ENCODE assay signal across 24 mouse cellular contexts in the genomic region with DNA sequence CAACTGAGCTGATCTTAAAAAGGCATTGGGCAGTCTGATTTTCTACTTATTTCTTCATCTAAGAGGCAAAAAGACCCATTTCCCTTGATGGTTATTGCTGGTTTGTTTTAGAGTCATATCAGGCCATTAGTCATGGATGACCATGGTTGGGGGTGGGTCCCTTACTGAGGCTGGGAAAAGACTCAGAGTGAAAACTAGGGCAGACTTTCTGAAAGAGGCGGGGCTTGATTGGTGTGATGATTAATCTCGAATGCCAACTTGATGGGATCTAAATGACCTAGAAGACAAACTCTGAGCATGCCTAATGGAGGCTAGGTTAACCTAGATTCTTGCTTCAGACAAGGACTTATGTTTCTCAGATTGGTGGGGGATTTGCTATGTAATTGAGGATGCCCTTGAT.
DNase-seq lines count a peak whose midpoint lies in the region; ATAC-seq and TF ChIP-seq lines count a peak whose summit lies in the region.
"Had no signal": no experiment of that assay in that cellular context is flagged by ENCODE, and none has a peak within 500 bp of the region (broad histone marks: within the 10 kb centered on the region; RNA-seq: fewer than 3 reads in every experiment).

No protein-coding gene starts in this region.

- no peaks in the 10 kb centered on the region; the same call in 1 of the 2 replicates for H3K4me1 ChIP-seq in kidney, adult 2 months (ENCODE audit: control insufficient read depth, insufficient read depth, low read length)
- 0 out of 2 replicates have a peak, but pooled peaks cover 3% of the 10 kb centered on the region for H3K4me1 ChIP-seq in kidney, embryonic 16.5 days (ENCODE audit: insufficient read depth, low read length)
- H3K4me1 ChIP-seq: hindbrain, embryonic 12.5 days; midbrain, embryonic 10.5 days; neural tube, embryonic 13.5 days had no signal

- H3K9me3 ChIP-seq in kidney, embryonic 16.5 days (ENCODE audit: low read length), result no peaks in the 10 kb centered on the region
- H3K9me3 ChIP-seq: heart, embryonic 13.5 days; hindbrain, embryonic 12.5 days; midbrain, embryonic 10.5 days; neural tube, embryonic 13.5 days had no signal

- H3K36me3 ChIP-seq in kidney, adult 2 months (ENCODE audit: control insufficient read depth, insufficient read depth, low read length), result no peaks in the 10 kb centered on the region
- H3K36me3 ChIP-seq in kidney, embryonic 16.5 days (ENCODE audit: insufficient read depth, low read length), result no peaks in the 10 kb centered on the region
- H3K36me3 ChIP-seq: heart, embryonic 13.5 days; hindbrain, embryonic 12.5 days; midbrain, embryonic 10.5 days; neural tube, embryonic 13.5 days had no signal

- no peak for ATAC-seq in kidney, embryonic 16.5 days (ENCODE audit: low FRiP score, low TSS enrichment)
- ATAC-seq in megakaryocyte progenitor cell, adult 5-6 weeks (replicated peaks; ENCODE audit: poor library complexity), result no peak
- ATAC-seq: forebrain, embryonic 14.5 days; intestine, postnatal 0 days; midbrain, embryonic 16.5 days had no signal

- no peak for TF ChIP-seq CTCF in kidney, adult 2 months (conservative IDR thresholded peaks at IDR 0.05; ENCODE audit: insufficient read depth, insufficient read length, low read depth, low read length)

- H3K27ac ChIP-seq in kidney, adult 2 months (ENCODE audit: insufficient read depth, low read depth, low read length), result no peak overlapping the region
- H3K27ac ChIP-seq in kidney, embryonic 16.5 days (ENCODE audit: low read length), result no peak overlapping the region
- H3K27ac ChIP-seq: heart, embryonic 13.5 days; hindbrain, embryonic 12.5 days; macrophage; midbrain, embryonic 10.5 days; neural tube, embryonic 13.5 days had no signal

- no peak overlapping the region for H3K4me2 ChIP-seq in kidney, embryonic 16.5 days (replicated peaks; ENCODE audit: low read depth, low read length)
- H3K4me2 ChIP-seq: heart, embryonic 13.5 days; hindbrain, embryonic 12.5 days; neural tube, embryonic 13.5 days had no signal

- peak; percentile 47 for DNase-seq in kidney, adult 2 months
- peak; percentile 52 for DNase-seq in 3T3-L1 (ENCODE audit: low read depth, low spot score)
- DNase-seq in NIH3T3 (ENCODE audit: low read depth), result peak; percentile 52
- peak; percentile 72 to 73 for DNase-seq in adrenal gland, postnatal 36 days
- no peak for DNase-seq in thymus, postnatal 10 days (ENCODE audit: low spot score in 2 of 2)
- DNase-seq: cerebellum, adult 8-10 months; cerebellum, postnatal 36 days; embryo, embryonic 11 days; gastrocnemius, postnatal 10 days; heart, adult 18-20 months; heart, postnatal 14 days; right cerebral cortex, adult 18-20 months; thymus, adult 18-20 months had no signal

- TF ChIP-seq POLR2A in kidney, adult 2 months (IDR thresholded peaks at IDR 0.05; ENCODE audit: low read depth, low read length), result no peak

- no peak overlapping the region for H3K4me3 ChIP-seq in kidney, adult 2 months (ENCODE audit: insufficient read depth, low read depth, low read length)
- no peak overlapping the region for H3K4me3 ChIP-seq in kidney, embryonic 16.5 days (ENCODE audit: low read length)
- H3K4me3 ChIP-seq: heart, embryonic 13.5 days; hindbrain, embryonic 12.5 days; midbrain, embryonic 10.5 days; myocyte; neural tube, embryonic 13.5 days had no signal

- H3K9ac ChIP-seq in kidney, embryonic 16.5 days (replicated peaks; ENCODE audit: low read length), result no peak overlapping the region
- H3K9ac ChIP-seq: heart, embryonic 13.5 days; hindbrain, embryonic 12.5 days; neural tube, embryonic 13.5 days had no signal

- H3K27me3 ChIP-seq in kidney, adult 2 months (replicated peaks; ENCODE audit: control insufficient read depth, insufficient read depth, low read length), result no peaks in the 10 kb centered on the region
- no peaks in the 10 kb centered on the region for H3K27me3 ChIP-seq in kidney, embryonic 16.5 days (ENCODE audit: insufficient read depth, low read length)
- H3K27me3 ChIP-seq: heart, embryonic 13.5 days; hindbrain, embryonic 12.5 days; neural tube, embryonic 13.5 days had no signal

- 48% methylated on average over 2 of the region's 2 CpGs for whole genome bisulfite sequencing in kidney, adult 2 months
- 65% methylated on average over 2 of the region's 2 CpGs for WGBS in kidney, embryonic 16.5 days

Comparison
In these comparisons a context has a peak if more than half of its experiments do, and no peak if none do; other contexts are left out.
1. DNase-seq: peak in kidney, adult 2 months (single experiment), 3T3-L1 (single experiment), NIH3T3 (single experiment) and adrenal gland, postnatal 36 days (2 of 2); none in thymus, postnatal 10 days (0 of 2).